In genomic region chr11:98681786-98682745, GRCm38 (mm10) we compare ENCODE assay signal across 8 mouse cellular contexts. TPM values are rescaled to one million over a fixed set of nuclear protein-coding genes. Genes with fewer than 3 reads are reported as not detected.
DNase-seq lines count a peak whose midpoint lies in the region; ATAC-seq and TF ChIP-seq lines count a peak whose summit lies in the region.

Gene Psmd3, plus strand, starts transcription at chr11:98682554.

- H3K4me1 ChIP-seq in MEL (ENCODE audit: control insufficient read depth in 1 of 2, insufficient read depth in 2 of 2, low read length in 2 of 2) = peaks cover 2 to 12% of the 10 kb centered on the region in 2 experiments
- no peaks in the 10 kb centered on the region for H3K4me1 ChIP-seq in cerebellum, adult 2 months (ENCODE audit: control insufficient read depth, insufficient read depth, low read length)
- peaks cover 7% of the 10 kb centered on the region; the same call in 1 of the 2 replicates for H3K4me1 ChIP-seq in forebrain, postnatal 0 days (ENCODE audit: insufficient read depth)
- H3K4me1 ChIP-seq in lung, embryonic 15.5 days = peaks cover 15% of the 10 kb centered on the region

- peak; percentile 8 to 57 (median 17); a peak in 2 of 6 replicates for TF ChIP-seq CTCF in MEL (IDR thresholded peaks at IDR 0.05 in 2 of 3, conservative IDR thresholded peaks at IDR 0.05 in 1 of 3; ENCODE audit: control insufficient read depth in 1 of 3, insufficient read depth in 1 of 3, low read depth in 2 of 3, low read length in 3 of 3, poor library complexity in 1 of 3, severe bottlenecking in 1 of 3)
- TF ChIP-seq CTCF in cerebellum, adult 2 months (IDR thresholded peaks at IDR 0.05; ENCODE audit: borderline replicate concordance, insufficient read depth, low read depth, low read length) = peak; percentile 26; the same call in 1 of the 2 replicates
- TF ChIP-seq CTCF in forebrain, postnatal 0 days (IDR thresholded peaks at IDR 0.05; ENCODE audit: low read depth) = peak; percentile 54

- 3% methylated on average over 45 of the region's 45 CpGs for WGBS in cerebellum, adult 2 months
- 4% methylated on average over 45 of the region's 45 CpGs for WGBS in forebrain, postnatal 0 days
- 4% methylated on average over 45 of the region's 45 CpGs for WGBS in lung, embryonic 15.5 days

- peak; percentile 23 for TF ChIP-seq RAD21 in MEL (IDR thresholded peaks at IDR 0.05; ENCODE audit: low read depth, low read length)

- peak within 1 kb of the TSS; percentile 82 for H3K4me2 ChIP-seq in forebrain, postnatal 0 days (ENCODE audit: low read depth)
- H3K4me2 ChIP-seq in lung, embryonic 15.5 days = peak within 1 kb of the TSS; percentile 82

- H3K27me3 ChIP-seq in MEL (ENCODE audit: control insufficient read depth in 1 of 2, insufficient read depth in 2 of 2, low read length in 2 of 2) = no peaks in the 10 kb centered on the region
- no peaks in the 10 kb centered on the region for H3K27me3 ChIP-seq in cerebellum, adult 2 months (ENCODE audit: control insufficient read depth, insufficient read depth, low read length)
- H3K27me3 ChIP-seq in forebrain, postnatal 0 days (ENCODE audit: insufficient read depth, low read length) = no peaks in the 10 kb centered on the region
- no peaks in the 10 kb centered on the region for H3K27me3 ChIP-seq in lung, embryonic 15.5 days

- H3K36me3 ChIP-seq in MEL (ENCODE audit: control insufficient read depth in 1 of 2, insufficient read depth in 2 of 2, low read length in 2 of 2) = peaks cover 10 to 21% of the 10 kb centered on the region in 2 experiments
- peaks cover 18% of the 10 kb centered on the region for H3K36me3 ChIP-seq in forebrain, postnatal 0 days (ENCODE audit: insufficient read depth)
- peaks cover 21% of the 10 kb centered on the region for H3K36me3 ChIP-seq in lung, embryonic 15.5 days

- peak; percentile 81 to 90 for TF ChIP-seq POLR2A in MEL (IDR thresholded peaks at IDR 0.05; ENCODE audit: control insufficient read depth in 1 of 2, insufficient read depth in 1 of 2, low read depth in 1 of 2, low read length in 2 of 2, poor library complexity in 1 of 2)
- TF ChIP-seq POLR2A in cerebellum, adult 2 months (IDR thresholded peaks at IDR 0.05; ENCODE audit: borderline replicate concordance, insufficient read depth, low read length) = peak; percentile 82

- H3K4me3 ChIP-seq in MEL (ENCODE audit: control insufficient read depth in 1 of 2, insufficient read depth in 1 of 2, low read depth in 2 of 2, low read length in 2 of 2) = peak within 1 kb of the TSS; percentile 92 to 94
- peak within 1 kb of the TSS; percentile 91 for H3K4me3 ChIP-seq in cerebellum, adult 2 months (replicated peaks; ENCODE audit: insufficient read depth, low read depth, low read length)
- H3K4me3 ChIP-seq in forebrain, postnatal 0 days (ENCODE audit: low read depth, low read length) = peak within 1 kb of the TSS; percentile 98
- peak within 1 kb of the TSS; percentile 92 for H3K4me3 ChIP-seq in lung, embryonic 15.5 days

- peak; percentile 10 to 58; a peak in 1 of 4 replicates for TF ChIP-seq EP300 in MEL (IDR thresholded peaks at IDR 0.05; ENCODE audit: low read depth in 1 of 2, low read length in 2 of 2)

- H3K79me2 ChIP-seq in MEL (ENCODE audit: control insufficient read depth, insufficient read depth, low read length, poor library complexity) = peaks cover 32% of the 10 kb centered on the region

- peak within 1 kb of the TSS; percentile 89 for H3K9ac ChIP-seq in MEL (ENCODE audit: control insufficient read depth, low read depth, low read length, poor library complexity, severe bottlenecking)
- peak within 1 kb of the TSS; percentile 99 for H3K9ac ChIP-seq in forebrain, postnatal 0 days
- H3K9ac ChIP-seq in lung, embryonic 15.5 days = peak within 1 kb of the TSS; percentile 96

- ATAC-seq in forebrain, postnatal 0 days = peak; percentile 96
- ATAC-seq in lung, embryonic 15.5 days (ENCODE audit: borderline replicate concordance, extremely low read depth, low FRiP score, low TSS enrichment) = peak; percentile 95

- peak within 1 kb of the TSS; percentile 45 for H3K27ac ChIP-seq in MEL (ENCODE audit: control insufficient read depth, low read depth, low read length)
- peak within 1 kb of the TSS; percentile 49 for H3K27ac ChIP-seq in cerebellum, adult 2 months (ENCODE audit: insufficient read depth, low read length)
- peak within 1 kb of the TSS; percentile 84 for H3K27ac ChIP-seq in forebrain, postnatal 0 days (ENCODE audit: low read depth, low read length)
- H3K27ac ChIP-seq in lung, embryonic 15.5 days = peak within 1 kb of the TSS; percentile 74

- H3K9me3 ChIP-seq in MEL (replicated peaks; ENCODE audit: insufficient read depth, low read length) = no peaks in the 10 kb centered on the region
- H3K9me3 ChIP-seq in forebrain, postnatal 0 days (ENCODE audit: low read length) = no peaks in the 10 kb centered on the region
- H3K9me3 ChIP-seq in lung, embryonic 15.5 days = no peaks in the 10 kb centered on the region

- DNase-seq in MEL (ENCODE audit: low read depth, low spot score) = peak; percentile 99
- peak; percentile 98 to 100 for DNase-seq in cerebellum, adult 2 months
- DNase-seq in forebrain, postnatal 0 days = peak; percentile 97
- peak; percentile 98 for DNase-seq in heart, postnatal 4 days
- peak; percentile 96 to 97 for DNase-seq in layer of hippocampus, adult 8-10 months (ENCODE audit: low spot score in 2 of 2)
- DNase-seq in ovary, adult 18-20 months (ENCODE audit: low spot score) = peak; percentile 94
- peak; percentile 97 for DNase-seq in thymus, postnatal 0 days (ENCODE audit: low spot score)

TF ChIP-seq in MEL, 35 proteins besides CTCF, POLR2A, EP300 and RAD21:
- no peak for TF ChIP-seq MEF2A (IDR thresholded peaks at IDR 0.05; ENCODE audit: extremely low read depth, insufficient replicate concordance, low read depth, low read length, poor library complexity, severe bottlenecking)
- peak; percentile 63; the same call in 1 of the 2 replicates for TF ChIP-seq RCOR1 (IDR thresholded peaks at IDR 0.05; ENCODE audit: low read depth, low read length)
- TF ChIP-seq TAL1 (IDR thresholded peaks at IDR 0.05; ENCODE audit: low read length) = no peak
- no peak for TF ChIP-seq ZC3H11A (IDR thresholded peaks at IDR 0.05; ENCODE audit: low read depth, low read length)
- TF ChIP-seq SMC3 (IDR thresholded peaks at IDR 0.05; ENCODE audit: low read depth, low read length) = peak; percentile 27; the same call in 1 of the 2 replicates
- TF ChIP-seq ZMIZ1 (IDR thresholded peaks at IDR 0.05; ENCODE audit: low read depth, low read length) = 0 out of 2 replicates have a peak, but pooled peaks have one; percentile 65
- TF ChIP-seq MAZ (IDR thresholded peaks at IDR 0.05; ENCODE audit: low read depth, low read length) = peak; percentile 73; the same call in 1 of the 2 replicates
- TF ChIP-seq MYC (IDR thresholded peaks at IDR 0.05; ENCODE audit: low read depth, low read length) = peak; percentile 79; the same call in 1 of the 2 replicates
- peak; percentile 95 for TF ChIP-seq CHD2 (IDR thresholded peaks at IDR 0.05; ENCODE audit: low read length)
- TF ChIP-seq MXI1 (IDR thresholded peaks at IDR 0.05; ENCODE audit: low read depth, low read length) = peak; percentile 96
- peak; percentile 67; the same call in 1 of the 2 replicates for TF ChIP-seq BHLHE40 (IDR thresholded peaks at IDR 0.05; ENCODE audit: borderline replicate concordance, low read depth, low read length)
- peak; percentile 94 for TF ChIP-seq TBP (IDR thresholded peaks at IDR 0.05; ENCODE audit: low read depth, low read length)
- peak; percentile 83 for TF ChIP-seq ETS1 (IDR thresholded peaks at IDR 0.05; ENCODE audit: low read depth, low read length)
- peak; percentile 25; the same call in 1 of the 2 replicates for TF ChIP-seq USF1 (IDR thresholded peaks at IDR 0.05; ENCODE audit: low read depth, low read length)
- no peak for TF ChIP-seq ZKSCAN1 (IDR thresholded peaks at IDR 0.05; ENCODE audit: low read depth, low read length)
- peak; percentile 94 for TF ChIP-seq ELF1 (IDR thresholded peaks at IDR 0.05; ENCODE audit: low read depth, low read length)
- no peak for TF ChIP-seq JUND (IDR thresholded peaks at IDR 0.05; ENCODE audit: low read depth, low read length)
- TF ChIP-seq NELFE (IDR thresholded peaks at IDR 0.05; ENCODE audit: low read depth, low read length) = peak; percentile 96
- peak; percentile 55; the same call in 1 of the 2 replicates for TF ChIP-seq MAX (IDR thresholded peaks at IDR 0.05; ENCODE audit: low read length)
- peak; percentile 100 for TF ChIP-seq UBTF (IDR thresholded peaks at IDR 0.05; ENCODE audit: borderline replicate concordance, insufficient read depth, low read depth, low read length)
- 0 out of 2 replicates have a peak, but pooled peaks have one; percentile 33 for TF ChIP-seq ZNF384 (IDR thresholded peaks at IDR 0.05; ENCODE audit: low read depth, low read length)
- TF ChIP-seq TCF12 (IDR thresholded peaks at IDR 0.05; ENCODE audit: low read depth, low read length) = peak; percentile 88
- peak; percentile 84 for TF ChIP-seq GATA1 (IDR thresholded peaks at IDR 0.05; ENCODE audit: low read depth, low read length)
- TF ChIP-seq E2F4 (IDR thresholded peaks at IDR 0.05; ENCODE audit: borderline replicate concordance, low read depth, low read length) = no peak; the same call in 1 of the 2 replicates
- TF ChIP-seq KAT2A (conservative IDR thresholded peaks at IDR 0.05; ENCODE audit: low read depth, low read length) = peak; percentile 95
- peak; percentile 99 for TF ChIP-seq HCFC1 (IDR thresholded peaks at IDR 0.05; ENCODE audit: low read depth, low read length)
- peak; percentile 53 for TF ChIP-seq NRF1 (IDR thresholded peaks at IDR 0.05; ENCODE audit: insufficient read depth, low read depth, low read length, poor library complexity, severe bottlenecking)
- peak; percentile 100 for TF ChIP-seq SIN3A (IDR thresholded peaks at IDR 0.05; ENCODE audit: low read length)
- peak; percentile 85; the same call in 1 of the 2 replicates for TF ChIP-seq POLR2AphosphoS2 (IDR thresholded peaks at IDR 0.05; ENCODE audit: low read length)

RNA-seq across cellular contexts. Expression of gene Psmd3, which starts in this region (rescaled TPM):
- 350 and 385 TPM in 2 replicates for total RNA-seq in MEL (2012; rRNA removed)
- 100 to 1,000 TPM; 214 to 417 TPM for polyA plus RNA-seq in MEL (2012; ENCODE audit: insufficient read depth in 1 of 2, insufficient read length in 2 of 2, low read depth in 1 of 2, low replicate concordance in 2 of 2, missing spikeins in 1 of 2)
- polyA plus RNA-seq in cerebellum, adult 2 months (2012; rRNA removed) = 205 and 207 TPM in 2 replicates
- 83.8 and 113 TPM in 2 replicates for total RNA-seq in forebrain, postnatal 0 days (2014; rRNA removed)
- polyA plus RNA-seq in forebrain, postnatal 0 days (2015; fragmentation: Nextera tagmentation; extraction: Ambion mirVana) = 183 and 202 TPM in 2 replicates
- total RNA-seq in heart, postnatal 4 days (2021) = 100 to 1,000 TPM; 138 to 140 TPM
- total RNA-seq in layer of hippocampus, adult 8-10 months (2022) = 100 to 1,000 TPM; 115 to 128 (median 124) TPM
- 211 and 214 TPM in 2 replicates for polyA plus RNA-seq in lung, embryonic 15.5 days (2015; fragmentation: Nextera tagmentation; extraction: Ambion mirVana)
- 211 and 224 TPM in 2 replicates for polyA plus RNA-seq in thymus, postnatal 0 days (2015; fragmentation: Nextera tagmentation; extraction: Ambion mirVana)

Comparison
In these comparisons a context has a peak if more than half of its experiments do, and no peak if none do; other contexts are left out.
1. Peak in every context shown above with its lines: DNase-seq, ATAC-seq, H3K4me3 ChIP-seq and H3K27ac ChIP-seq.